Mouse (Mus musculus): Measurements from ENCODE around the gene Chrng. TPM values are rescaled to one million over a fixed set of nuclear protein-coding genes. Genes with fewer than 3 reads are reported as not detected.
A peak's percentile ranks its signal among the peaks of the same experiment; 100 is the strongest.

The Chrng gene
- polyA plus RNA-seq, 1 experiment from 2014 or later, result 0.85 TPM

- H3K4me3 ChIP-seq (ENCODE audit: low read length), result no peak overlapping the region
- H3K9ac ChIP-seq (replicated peaks; ENCODE audit: low read length), result no peak overlapping the region
- peaks cover 21% of the 10 kb centered on the region for H3K36me3 ChIP-seq (ENCODE audit: insufficient read depth, low read length)
- 64% methylated on average over 8 of the region's 8 CpGs for WGBS
- no peaks in the 10 kb centered on the region for H3K27me3 ChIP-seq (ENCODE audit: insufficient read depth, low read length)
- no peak overlapping the region for H3K27ac ChIP-seq (ENCODE audit: low read length)
- no peak for ATAC-seq (ENCODE audit: low FRiP score, low TSS enrichment)
- no peaks in the 10 kb centered on the region for H3K4me1 ChIP-seq (ENCODE audit: insufficient read depth, low read length)
- no peaks in the 10 kb centered on the region for H3K9me3 ChIP-seq (ENCODE audit: low read length)
- no peak overlapping the region for H3K4me2 ChIP-seq (replicated peaks; ENCODE audit: low read depth, low read length)
Measured at GRCm38 (mm10) chr1:87239056-87239455, 34.6 kb downstream of the Chrng start.

DNA sequence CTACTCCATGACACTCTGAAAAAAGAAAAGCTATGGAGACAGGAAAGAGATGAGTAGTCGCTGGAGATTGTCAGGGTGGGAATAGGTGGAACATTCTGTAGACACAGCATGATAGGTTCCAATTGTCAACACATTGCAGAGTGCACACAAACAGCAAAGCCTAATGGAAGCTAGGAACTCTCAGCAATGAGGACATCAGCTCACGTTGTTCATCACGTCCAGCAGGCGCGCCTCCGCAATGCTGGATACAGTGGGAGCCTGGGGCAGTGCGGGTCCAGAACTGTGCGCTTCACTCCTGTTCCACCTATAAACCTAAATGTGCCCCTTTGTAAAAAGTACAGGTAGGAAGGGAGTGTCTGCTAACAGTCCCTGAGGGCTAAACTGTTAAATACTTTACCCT, 38.6 kb downstream of the Chrng start:
- Histone ChIP-seq H3K9me3 (ENCODE audit: low read length) (no peaks in the 10 kb centered on the region), H3K4me3 (ENCODE audit: low read length) (no peak overlapping the region), H3K4me1 (ENCODE audit: insufficient read depth, low read length) (no peaks in the 10 kb centered on the region), H3K9ac (replicated peaks; ENCODE audit: low read length) (no peak overlapping the region), H3K27me3 (ENCODE audit: insufficient read depth, low read length) (no peaks in the 10 kb centered on the region), H3K4me2 (replicated peaks; ENCODE audit: low read depth, low read length) (no peak overlapping the region), H3K36me3 (ENCODE audit: insufficient read depth, low read length) (peaks cover 12% of the 10 kb centered on the region; the same call in 1 of the 2 replicates), H3K27ac (ENCODE audit: low read length) (no peak overlapping the region)
- no peak for ATAC-seq (ENCODE audit: low FRiP score, low TSS enrichment)
- 83% methylated on average over 8 of the region's 8 CpGs for WGBS

- WGBS, result 57% methylated on average over 1 of the region's 1 CpGs
- Histone ChIP-seq H3K4me3 (ENCODE audit: low read length) (no peak overlapping the region), H3K4me2 (replicated peaks; ENCODE audit: low read depth, low read length) (no peak overlapping the region)
Measured at GRCm38 (mm10) chr1:87245430-87245829, 41.0 kb downstream of the Chrng start.

DNA sequence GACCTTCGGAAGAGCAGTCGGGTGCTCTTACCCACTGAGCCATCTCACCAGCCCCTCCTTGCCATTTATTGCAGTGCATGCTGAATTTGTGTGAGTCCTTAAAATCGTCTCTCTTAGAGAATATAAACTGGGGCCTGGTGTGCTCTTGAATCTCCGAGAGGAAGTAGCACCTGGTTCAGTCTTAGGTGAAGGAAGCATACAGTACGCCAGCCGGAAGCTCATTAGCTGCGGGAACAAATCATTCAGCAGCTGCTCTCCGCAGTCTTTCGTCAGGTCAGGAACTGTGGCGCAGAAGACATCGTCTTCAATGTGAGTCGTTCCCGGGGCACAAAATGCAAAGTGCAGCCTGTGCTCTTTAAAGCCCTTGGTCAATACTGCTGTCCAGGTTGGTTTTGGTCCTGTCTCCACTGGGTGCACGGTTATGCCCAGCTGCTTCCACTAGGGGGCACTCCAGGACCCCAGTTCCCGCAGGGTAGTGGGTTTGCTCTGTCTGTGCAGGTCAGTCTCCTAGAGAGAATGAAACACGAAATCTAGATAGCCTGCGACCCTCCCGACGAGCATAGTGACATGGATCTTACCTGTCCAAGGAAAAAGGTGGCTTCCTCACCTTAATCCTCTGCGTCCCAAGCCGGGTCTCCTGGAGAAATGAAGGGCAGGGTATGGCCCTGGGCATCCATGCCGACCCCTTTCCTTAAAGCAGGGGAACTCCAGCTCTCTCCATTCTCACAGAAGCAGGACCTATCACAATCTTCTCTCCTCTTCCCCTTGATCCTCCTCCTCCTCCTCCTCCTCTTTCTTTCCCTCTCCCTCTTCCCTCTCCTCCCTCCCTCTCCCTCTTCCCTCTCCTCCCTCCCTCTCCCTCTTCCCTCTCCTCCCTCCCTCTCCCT, 41.7 kb downstream of the Chrng start:
- Histone ChIP-seq H3K9ac (replicated peaks; ENCODE audit: low read length) (no peak overlapping the region), H3K4me1 (ENCODE audit: insufficient read depth, low read length) (no peaks in the 10 kb centered on the region), H3K27me3 (ENCODE audit: insufficient read depth, low read length) (no peaks in the 10 kb centered on the region), H3K4me3 (ENCODE audit: low read length) (0 out of 2 replicates have a peak overlapping the region, but pooled peaks have one; percentile 11), H3K27ac (ENCODE audit: low read length) (no peak overlapping the region), H3K9me3 (ENCODE audit: low read length) (no peaks in the 10 kb centered on the region), H3K36me3 (ENCODE audit: insufficient read depth, low read length) (no peaks in the 10 kb centered on the region), H3K4me2 (replicated peaks; ENCODE audit: low read depth, low read length) (peak overlapping the region; percentile 37)
- peak; percentile 94 for ATAC-seq (ENCODE audit: low FRiP score, low TSS enrichment)
- WGBS, result 27% methylated on average over 22 of the region's 22 CpGs

More at GRCm38 (mm10) chr1:87245430-87245829, 41.0 kb downstream of the Chrng start:
- Histone ChIP-seq H3K9me3 (ENCODE audit: low read length) (no peaks in the 10 kb centered on the region), H3K4me1 (ENCODE audit: insufficient read depth, low read length) (no peaks in the 10 kb centered on the region), H3K9ac (replicated peaks; ENCODE audit: low read length) (no peak overlapping the region), H3K36me3 (ENCODE audit: insufficient read depth, low read length) (no peaks in the 10 kb centered on the region), H3K27ac (ENCODE audit: low read length) (no peak overlapping the region), H3K27me3 (ENCODE audit: insufficient read depth, low read length) (no peaks in the 10 kb centered on the region)
- ATAC-seq (ENCODE audit: low FRiP score, low TSS enrichment), result no peak

DNA sequence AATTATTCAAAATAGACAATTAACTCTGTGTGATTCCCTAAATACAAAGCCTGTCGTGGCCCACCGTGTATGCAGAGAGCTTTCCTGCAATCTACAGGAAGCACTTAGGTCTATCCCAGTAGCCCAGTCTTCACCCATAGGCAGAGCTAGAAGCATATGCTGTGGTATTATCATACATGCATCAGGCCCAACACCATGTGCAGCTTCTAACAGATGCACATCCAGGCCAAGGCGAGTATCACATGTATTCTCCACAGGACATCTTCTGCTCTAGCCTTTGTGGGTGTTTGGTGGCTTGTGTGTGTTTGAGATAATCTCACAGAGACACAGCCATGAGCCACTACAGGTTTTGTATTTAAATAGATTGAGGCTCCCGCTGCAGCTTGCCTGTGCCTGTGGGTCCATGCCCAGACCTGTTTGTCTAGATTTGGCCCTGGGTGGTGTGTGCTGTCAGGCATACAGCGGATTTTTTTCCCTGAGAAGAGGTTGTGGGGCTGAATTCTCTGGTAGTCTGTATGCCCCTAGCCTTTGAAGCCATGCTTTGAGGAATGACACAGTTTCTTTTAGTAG, 47.7 kb downstream of the Chrng start:
- H3K9me3 ChIP-seq (ENCODE audit: low read length), result no peaks in the 10 kb centered on the region
- 0 out of 2 replicates have a peak, but pooled peaks have one; percentile 42 for ATAC-seq (ENCODE audit: low FRiP score, low TSS enrichment)
- 66% methylated on average over 5 of the region's 5 CpGs for WGBS

DNA sequence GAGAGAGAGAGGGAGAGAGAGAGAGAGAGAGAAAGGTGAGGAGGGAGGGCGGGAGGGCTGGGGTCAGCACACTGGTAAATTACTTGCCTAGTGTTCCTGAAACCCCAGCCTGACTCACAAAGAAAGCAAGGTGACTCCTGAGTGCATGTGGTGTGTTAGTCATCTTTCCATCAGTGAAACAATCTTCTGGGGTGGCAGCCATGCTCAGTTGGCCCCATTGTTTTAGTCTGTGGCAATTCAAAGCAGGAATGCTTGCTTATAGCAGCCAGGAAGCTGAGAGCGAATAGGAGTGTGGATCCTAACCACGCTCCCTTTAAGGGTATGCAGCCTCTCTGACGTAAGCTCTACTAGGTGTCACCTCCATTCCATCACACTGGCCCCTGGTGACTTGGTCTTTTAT, 50.7 kb downstream of the Chrng start:
- Histone ChIP-seq H3K36me3 (ENCODE audit: insufficient read depth, low read length) (no peaks in the 10 kb centered on the region), H3K27me3 (ENCODE audit: insufficient read depth, low read length) (peaks cover 16% of the 10 kb centered on the region; the same call in 1 of the 2 replicates), H3K4me3 (ENCODE audit: low read length) (no peak overlapping the region), H3K9ac (replicated peaks; ENCODE audit: low read length) (no peak overlapping the region), H3K9me3 (ENCODE audit: low read length) (no peaks in the 10 kb centered on the region), H3K27ac (ENCODE audit: low read length) (no peak overlapping the region), H3K4me2 (replicated peaks; ENCODE audit: low read depth, low read length) (no peak overlapping the region), H3K4me1 (ENCODE audit: insufficient read depth, low read length) (no peaks in the 10 kb centered on the region)
- 67% methylated on average over 4 of the region's 4 CpGs for whole genome bisulfite sequencing
- ATAC-seq (ENCODE audit: low FRiP score, low TSS enrichment), result no peak

More for the DNA sequence above, 47.7 kb downstream of the Chrng start:
- Histone ChIP-seq H3K4me3 (ENCODE audit: low read length) (no peak overlapping the region), H3K36me3 (ENCODE audit: insufficient read depth, low read length) (no peaks in the 10 kb centered on the region), H3K9ac (replicated peaks; ENCODE audit: low read length) (no peak overlapping the region), H3K27ac (ENCODE audit: low read length) (peak overlapping the region; percentile 27), H3K4me1 (ENCODE audit: insufficient read depth, low read length) (no peaks in the 10 kb centered on the region), H3K4me2 (replicated peaks; ENCODE audit: low read depth, low read length) (no peak overlapping the region), H3K27me3 (ENCODE audit: insufficient read depth, low read length) (no peaks in the 10 kb centered on the region)

DNA sequence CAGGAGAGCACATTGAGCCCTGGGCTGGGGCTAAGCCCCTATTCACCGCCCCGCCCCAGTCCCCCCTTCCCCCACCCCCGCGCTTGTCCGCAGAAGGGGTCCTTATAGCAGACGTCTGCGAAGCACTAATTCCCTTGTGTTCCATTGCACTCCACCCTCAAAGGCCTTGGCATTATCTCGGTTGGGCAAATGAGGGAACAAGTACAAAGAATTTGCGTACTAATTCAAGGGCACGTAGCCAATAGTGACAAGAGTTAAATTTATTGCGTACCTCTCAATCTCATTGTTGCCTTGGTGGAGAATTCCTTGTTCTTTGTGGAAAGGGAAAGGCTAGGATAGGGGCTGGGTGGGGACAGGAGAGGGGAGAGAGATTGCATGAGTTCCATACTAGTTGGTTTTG, 53.2 kb downstream of the Chrng start:
- H3K4me2 ChIP-seq (replicated peaks; ENCODE audit: low read depth, low read length), result no peak overlapping the region
- H3K27me3 ChIP-seq (ENCODE audit: insufficient read depth, low read length), result peaks cover 35% of the 10 kb centered on the region
- H3K27ac ChIP-seq (ENCODE audit: low read length), result no peak overlapping the region
- H3K9ac ChIP-seq (replicated peaks; ENCODE audit: low read length), result no peak overlapping the region
- ATAC-seq (ENCODE audit: low FRiP score, low TSS enrichment), result no peak
- H3K9me3 ChIP-seq (ENCODE audit: low read length), result no peaks in the 10 kb centered on the region
- no peaks in the 10 kb centered on the region for H3K4me1 ChIP-seq (ENCODE audit: insufficient read depth, low read length)
- WGBS, result 20% methylated on average over 11 of the region's 11 CpGs
- no peak overlapping the region for H3K4me3 ChIP-seq (ENCODE audit: low read length)
- H3K36me3 ChIP-seq (ENCODE audit: insufficient read depth, low read length), result no peaks in the 10 kb centered on the region

GRCm38 (mm10) chr1:87258484-87258883, 54.0 kb downstream of the Chrng start:
- 12% methylated on average over 14 of the region's 14 CpGs for WGBS
- peaks cover 43% of the 10 kb centered on the region for H3K27me3 ChIP-seq (ENCODE audit: insufficient read depth, low read length)
- 0 out of 2 replicates have a peak, but pooled peaks cover 5% of the 10 kb centered on the region for H3K4me1 ChIP-seq (ENCODE audit: insufficient read depth, low read length)
- H3K9ac ChIP-seq (replicated peaks; ENCODE audit: low read length), result no peak overlapping the region
- no peak for ATAC-seq (ENCODE audit: low FRiP score, low TSS enrichment)
- H3K27ac ChIP-seq (ENCODE audit: low read length), result no peak overlapping the region
- H3K36me3 ChIP-seq (ENCODE audit: insufficient read depth, low read length), result no peaks in the 10 kb centered on the region
- no peak overlapping the region for H3K4me2 ChIP-seq (replicated peaks; ENCODE audit: low read depth, low read length)
- H3K9me3 ChIP-seq (ENCODE audit: low read length), result no peaks in the 10 kb centered on the region
- no peak overlapping the region for H3K4me3 ChIP-seq (ENCODE audit: low read length)

DNA sequence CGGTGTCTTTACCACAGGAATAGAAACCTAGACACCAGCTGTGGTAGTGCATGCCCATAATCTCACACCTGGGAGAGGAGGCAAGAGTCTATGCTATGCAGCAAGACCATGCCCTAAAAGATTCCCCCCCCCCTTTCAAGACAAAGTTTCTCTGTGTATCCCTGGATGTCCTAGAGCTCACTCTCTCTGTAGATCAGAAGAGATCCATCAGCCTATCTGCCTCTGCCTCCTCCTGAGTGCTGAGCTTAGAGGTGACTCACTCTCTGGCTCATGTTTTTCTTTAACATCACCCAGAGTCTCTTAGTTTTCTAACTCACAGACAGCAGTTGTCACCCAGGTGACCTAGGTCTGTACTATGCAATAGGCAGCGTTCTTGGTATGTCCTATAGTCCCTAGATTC, 54.9 kb downstream of the Chrng start:
- Histone ChIP-seq H3K36me3 (ENCODE audit: insufficient read depth, low read length) (no peaks in the 10 kb centered on the region), H3K4me2 (replicated peaks; ENCODE audit: low read depth, low read length) (no peak overlapping the region), H3K9ac (replicated peaks; ENCODE audit: low read length) (no peak overlapping the region), H3K4me1 (ENCODE audit: insufficient read depth, low read length) (peaks cover 13% of the 10 kb centered on the region; the same call in 1 of the 2 replicates), H3K27me3 (ENCODE audit: insufficient read depth, low read length) (peaks cover 52% of the 10 kb centered on the region), H3K9me3 (ENCODE audit: low read length) (no peaks in the 10 kb centered on the region), H3K4me3 (ENCODE audit: low read length) (no peak overlapping the region), H3K27ac (ENCODE audit: low read length) (no peak overlapping the region)
- ATAC-seq (ENCODE audit: low FRiP score, low TSS enrichment), result no peak
- whole genome bisulfite sequencing, result 74% methylated on average over 2 of the region's 2 CpGs

All from kidney, embryonic 16.5 days (tissue).